Mouse (Mus musculus) cerebellum, adult 2 months (tissue): ENCODE results near the gene Eya4. TPM values are rescaled to one million over a fixed set of nuclear protein-coding genes. Genes with fewer than 3 reads are reported as not detected.
A peak's percentile ranks its signal among the peaks of the same experiment; 100 is the strongest.

Experiments
- DNase-seq, 2 experiments: peaks; one replicate each; pipeline ENCODE4 v3.0.0; 2021
- H3K27ac ChIP-seq: fragments of 200-500 bp; 2 replicates; pipeline ENCODE4 v1.5.1; 2012; ENCODE audit warnings: low read length, control low read depth, inconsistent platforms; ENCODE audit not compliant: insufficient read depth
- H3K27me3 ChIP-seq: fragments of 200-500 bp; 2 replicates; pipeline ENCODE4 v1.6.1; 2012; ENCODE audit warnings: inconsistent platforms, mild to moderate bottlenecking, low read length, moderate library complexity; ENCODE audit not compliant: control insufficient read depth, insufficient read depth
- H3K4me1 ChIP-seq: fragments of 200-500 bp; 2 replicates; pipeline ENCODE4 v1.6.1; 2011; ENCODE audit warnings: low read length; ENCODE audit not compliant: control insufficient read depth, insufficient read depth
- H3K4me3 ChIP-seq: fragments of 200-500 bp; replicated peaks from 2 replicates; pipeline ENCODE3; 2011; ENCODE audit warnings: mild to moderate bottlenecking, low read depth, low read length, control low read depth; ENCODE audit not compliant: insufficient read depth
- CTCF ChIP-seq: fragments of 200-500 bp; IDR thresholded peaks from 2 replicates; pipeline ENCODE4 v1.5.1; 2011; ENCODE audit warnings: low read depth, mild to moderate bottlenecking, control low read depth, low read length, moderate library complexity, borderline replicate concordance; ENCODE audit not compliant: insufficient read depth
- POLR2A ChIP-seq: fragments of 200-500 bp; IDR thresholded peaks from 2 replicates; pipeline ENCODE4 v1.6.1; 2011; ENCODE audit warnings: low read length, control low read depth, borderline replicate concordance; ENCODE audit not compliant: insufficient read depth
- WGBS: fragments of 180-500 bp; shearing (Covaris S2); methylation state at CpG from one replicate; pipeline ENCODE4 v1.1.7; 2018; 5-methylcytosine and 5-hydroxymethylcytosine counted together
- polyA plus RNA-seq: library from polyadenylated mRNA; depleted of rRNA; stranded (reverse); fragments of >200 nt; gene quantifications from 2 replicates; pipeline ENCODE4 v1.2.3, GENCODE M21; 2012

The Eya4 gene
- polyA plus RNA-seq, 1 experiment: 0.82 TPM

- WGBS: 85% methylated on average over 10 of the region's 10 CpGs
- DNase-seq: no peak
Observed at GRCm38 (mm10) chr10:23189836-23190235, 160.8 kb downstream of the Eya4 start.

GRCm38 (mm10) chr10:23185391-23185790 lies 165.2 kb downstream of the Eya4 start:
- no peak for DNase-seq
- no peaks in the 10 kb centered on the region for H3K27me3 ChIP-seq
- no peak overlapping the region for H3K27ac ChIP-seq
- no peak overlapping the region for H3K4me3 ChIP-seq
- WGBS: 89% methylated on average over 6 of the region's 6 CpGs
- H3K4me1 ChIP-seq: no peaks in the 10 kb centered on the region
- TF ChIP-seq CTCF: no peak
- TF ChIP-seq POLR2A: no peak

More at GRCm38 (mm10) chr10:23189836-23190235, 160.8 kb downstream of the Eya4 start:
- no peaks in the 10 kb centered on the region for H3K4me1 ChIP-seq
- H3K4me3 ChIP-seq: no peak overlapping the region
- no peak overlapping the region for H3K27ac ChIP-seq
- TF ChIP-seq POLR2A: no peak
- TF ChIP-seq CTCF: no peak
- H3K27me3 ChIP-seq: no peaks in the 10 kb centered on the region

GRCm38 (mm10) chr10:23181572-23182493 lies 168.8 kb downstream of the Eya4 start:
- WGBS: 90% methylated on average over 11 of the region's 11 CpGs
- H3K27ac ChIP-seq: no peak overlapping the region
- no peaks in the 10 kb centered on the region for H3K27me3 ChIP-seq
- TF ChIP-seq CTCF (no peak), POLR2A (no peak)
- no peaks in the 10 kb centered on the region for H3K4me1 ChIP-seq
- DNase-seq: no peak
- H3K4me3 ChIP-seq: no peak overlapping the region

GRCm38 (mm10) chr10:23179285-23179684 lies 171.3 kb downstream of the Eya4 start:
- H3K4me1 ChIP-seq: no peaks in the 10 kb centered on the region
- no peak overlapping the region for H3K27ac ChIP-seq
- 39% methylated on average over 6 of the region's 6 CpGs for WGBS
- no peaks in the 10 kb centered on the region; the same call in 1 of the 2 replicates for H3K27me3 ChIP-seq
- no peak for TF ChIP-seq CTCF
- TF ChIP-seq POLR2A: no peak
- no peak overlapping the region for H3K4me3 ChIP-seq
- DNase-seq: no peak

- Histone ChIP-seq H3K27ac (no peak overlapping the region), H3K27me3 (no peaks in the 10 kb centered on the region; the same call in 1 of the 2 replicates), H3K4me1 (no peaks in the 10 kb centered on the region), H3K4me3 (no peak overlapping the region)
- TF ChIP-seq POLR2A (no peak), CTCF (no peak)
- DNase-seq: no peak
- WGBS: 79% methylated on average over 5 of the region's 5 CpGs
Observed at GRCm38 (mm10) chr10:23177347-23178046, 173.1 kb downstream of the Eya4 start.

- no peak for DNase-seq
- Histone ChIP-seq H3K4me3 (no peak overlapping the region), H3K27me3 (no peaks in the 10 kb centered on the region; the same call in 1 of the 2 replicates), H3K27ac (no peak overlapping the region), H3K4me1 (no peaks in the 10 kb centered on the region)
- no peak for TF ChIP-seq CTCF
- no peak for TF ChIP-seq POLR2A
- 28% methylated on average over 8 of the region's 8 CpGs for WGBS
Observed at GRCm38 (mm10) chr10:23176666-23177346, 173.8 kb downstream of the Eya4 start.

- no peaks in the 10 kb centered on the region for H3K27me3 ChIP-seq
- DNase-seq: peak in 1 of 2 experiments; percentile 4
- H3K27ac ChIP-seq: no peak overlapping the region
- 0 out of 2 replicates have a peak, but pooled peaks cover 3% of the 10 kb centered on the region for H3K4me1 ChIP-seq
- TF ChIP-seq CTCF: no peak
- TF ChIP-seq POLR2A: no peak
- H3K4me3 ChIP-seq: no peak overlapping the region
- WGBS: 35% methylated on average over 7 of the region's 7 CpGs
Observed at GRCm38 (mm10) chr10:23171541-23171940, 179.0 kb downstream of the Eya4 start.
